In the genomic region with DNA sequence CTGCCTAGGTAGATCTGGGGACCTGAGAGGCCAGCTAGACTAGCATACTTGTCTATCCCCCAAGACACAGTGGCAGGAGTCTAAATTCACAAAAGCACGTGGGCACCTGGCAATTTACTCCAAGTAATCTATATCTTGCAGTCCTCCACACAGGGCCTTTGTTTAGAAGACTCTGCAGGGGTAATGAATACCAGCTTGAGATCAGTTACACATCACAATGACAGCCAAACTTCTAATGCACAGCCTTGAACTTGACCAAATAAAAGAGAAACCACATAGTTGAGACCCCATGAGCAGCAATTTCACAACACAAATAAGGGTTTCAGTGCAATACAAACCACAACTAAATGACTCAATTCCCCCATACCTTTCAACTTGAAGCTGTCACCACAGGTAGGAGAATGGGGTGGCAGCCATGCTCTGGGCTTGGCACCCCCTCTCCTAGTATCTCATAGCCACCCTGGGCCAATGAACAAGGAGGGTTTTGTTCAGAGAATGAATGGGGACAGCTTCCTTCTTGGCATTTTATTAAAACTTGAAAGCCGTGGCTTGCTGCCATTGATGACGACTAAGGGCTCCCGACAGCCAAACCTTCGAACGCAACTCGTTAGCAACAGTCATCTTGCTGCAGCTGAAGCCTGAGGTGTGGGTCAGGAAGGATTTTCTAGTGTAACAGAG, we compare ENCODE assay signal across 12 mouse cellular contexts.
DNase-seq lines count a peak whose midpoint lies in the region; TF ChIP-seq lines count a peak whose summit lies in the region.
"Had no signal": no experiment of that assay in that cellular context is flagged by ENCODE, and none has a peak within 500 bp of the region (broad histone marks: within the 10 kb centered on the region; RNA-seq: fewer than 3 reads in every experiment).

No protein-coding gene starts in this region.

- TF ChIP-seq POLR2A in olfactory bulb, adult 2 months (IDR thresholded peaks at IDR 0.05; ENCODE audit: insufficient read depth, low read depth, low read length): no peak

- TF ChIP-seq CTCF in olfactory bulb, adult 2 months (IDR thresholded peaks at IDR 0.05; ENCODE audit: insufficient read depth, low read depth, low read length): no peak

- WGBS in forebrain, embryonic 10.5 days: 57% methylated on average over 7 of the region's 7 CpGs
- 39% methylated on average over 7 of the region's 7 CpGs for WGBS in olfactory bulb, adult 2 months
- WGBS in heart, embryonic 10.5 days: 85% methylated on average over 7 of the region's 7 CpGs

- peaks cover 50% of the 10 kb centered on the region for H3K36me3 ChIP-seq in forebrain, embryonic 10.5 days (replicated peaks)
- peaks cover 37% of the 10 kb centered on the region for H3K36me3 ChIP-seq in heart, embryonic 10.5 days
- H3K36me3 ChIP-seq: G1E had no signal

- H3K27me3 ChIP-seq in forebrain, embryonic 10.5 days (ENCODE audit: poor library complexity, severe bottlenecking): no peaks in the 10 kb centered on the region
- H3K27me3 ChIP-seq in heart, embryonic 10.5 days (ENCODE audit: insufficient read depth, poor library complexity, severe bottlenecking): no peaks in the 10 kb centered on the region
- H3K27me3 ChIP-seq: lung, embryonic 15.5 days; neural tube, embryonic 12.5 days had no signal

- H3K4me3 ChIP-seq in forebrain, embryonic 10.5 days: no peak overlapping the region
- H3K4me3 ChIP-seq in olfactory bulb, adult 2 months (ENCODE audit: insufficient read depth, low read depth, low read length): no peak overlapping the region
- H3K4me3 ChIP-seq in heart, embryonic 10.5 days: no peak overlapping the region
- H3K4me3 ChIP-seq: lung, embryonic 15.5 days; neural tube, embryonic 12.5 days had no signal

- peak; percentile 30 for DNase-seq in ovary, postnatal 14 days (ENCODE audit: low spot score)
- no peak for DNase-seq in ovary, postnatal 36 days (ENCODE audit: low spot score)
- no peak for DNase-seq in forebrain, embryonic 10.5 days (ENCODE audit: extremely low spot score, low spot score)
- peak; percentile 60 to 69 for DNase-seq in layer of hippocampus, adult 8-10 months (ENCODE audit: low spot score in 2 of 2)
- no peak for DNase-seq in embryo, embryonic 9.5 days (ENCODE audit: extremely low spot score)
- no peak for DNase-seq in heart, embryonic 10.5 days (ENCODE audit: low spot score)
- no peak for DNase-seq in thymus, postnatal 25 days
- DNase-seq: kidney, postnatal 4 days had no signal

- peak overlapping the region; percentile 57 for H3K27ac ChIP-seq in forebrain, embryonic 10.5 days
- H3K27ac ChIP-seq in olfactory bulb, adult 2 months (ENCODE audit: insufficient read depth, low read depth, low read length): peak overlapping the region; percentile 96
- H3K27ac ChIP-seq in heart, embryonic 10.5 days: no peak overlapping the region
- H3K27ac ChIP-seq: lung, embryonic 15.5 days; neural tube, embryonic 12.5 days had no signal

- H3K4me1 ChIP-seq in forebrain, embryonic 10.5 days: peaks cover 35% of the 10 kb centered on the region
- H3K4me1 ChIP-seq in olfactory bulb, adult 2 months (ENCODE audit: control insufficient read depth, insufficient read depth, low read length): peaks cover 48% of the 10 kb centered on the region
- peaks cover 13% of the 10 kb centered on the region for H3K4me1 ChIP-seq in heart, embryonic 10.5 days
- H3K4me1 ChIP-seq: lung, embryonic 15.5 days had no signal

- H3K9me3 ChIP-seq in forebrain, embryonic 10.5 days: no peaks in the 10 kb centered on the region
- H3K9me3 ChIP-seq in heart, embryonic 10.5 days: no peaks in the 10 kb centered on the region
- H3K9me3 ChIP-seq: G1E; lung, embryonic 15.5 days; neural tube, embryonic 12.5 days had no signal

Comparison
In these comparisons a context has a peak if more than half of its experiments do, and no peak if none do; other contexts are left out.
1. DNase-seq: peak in ovary, postnatal 14 days (single experiment) and layer of hippocampus, adult 8-10 months (2 of 2); none in ovary, postnatal 36 days (single experiment), forebrain, embryonic 10.5 days (single experiment), embryo, embryonic 9.5 days (single experiment), heart, embryonic 10.5 days (single experiment) and thymus, postnatal 25 days (single experiment).